Mouse (Mus musculus) left cerebral cortex, postnatal 10 days (tissue): ENCODE measurements around the gene Atl2. TPM values are rescaled to one million over a fixed set of nuclear protein-coding genes. Genes with fewer than 3 reads are reported as not detected.

Experiments
- DNase-seq, 2 experiments: peaks; one replicate each; pipeline ENCODE4 v3.0.0; 2021 to 2022; ENCODE audit warnings: low spot score in 2 of 2, mixed read lengths in 1 of 2; ENCODE audit errors: extremely low spot score in 1 of 2
- intact Hi-C: fragments of 180-260 bp; cut with DNase I; formaldehyde crosslinking; loops from one replicate; pipeline ENCODE4 v1.15.1; 2025
- total RNA-seq, 2 experiments: library from RNA; stranded (reverse); gene quantifications; 2 replicates each; pipeline ENCODE4 v1.2.3; 2021

Atl2 gene
- total RNA-seq, 2 experiments from 2014 or later: 66.6 to 71.3 TPM

DNA sequence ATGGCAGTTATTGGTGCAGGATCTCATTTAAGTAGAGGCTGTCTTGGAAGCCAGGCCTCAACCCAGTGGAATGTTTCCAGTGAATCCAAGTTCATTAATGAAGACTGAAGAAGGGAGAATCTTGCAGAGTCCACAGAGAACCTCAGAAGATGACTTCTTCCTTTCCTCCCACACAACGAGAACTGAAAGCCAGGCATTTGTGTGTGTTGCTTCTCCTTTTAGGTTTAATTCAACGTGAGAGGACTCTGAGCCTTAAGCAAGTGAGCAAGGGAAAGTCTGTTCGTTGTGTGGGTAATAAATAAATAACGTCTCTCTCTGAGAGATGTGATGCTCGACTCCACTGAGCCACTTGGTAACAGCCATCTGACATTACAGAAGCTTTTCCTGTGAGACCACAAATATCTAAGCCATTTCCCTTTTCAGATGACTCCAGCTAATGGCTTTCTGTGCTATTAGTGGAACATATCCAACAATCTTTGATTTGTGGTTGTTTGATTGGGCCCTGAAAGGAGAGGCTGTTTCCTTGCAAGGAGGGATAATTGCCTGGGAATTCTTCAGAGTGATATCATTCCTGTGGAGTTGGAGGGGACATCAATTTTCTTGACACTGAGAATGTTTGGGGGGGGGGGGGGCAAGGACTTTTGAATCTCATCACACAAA lies 60.1 kb downstream of the Atl2 start:
- intact Hi-C loops: loop anchor here (5.0 kb wide), 1 partner anchor 124 kb away; no protein-coding TSS in a partner anchor
- DNase-seq: no peak

DNA sequence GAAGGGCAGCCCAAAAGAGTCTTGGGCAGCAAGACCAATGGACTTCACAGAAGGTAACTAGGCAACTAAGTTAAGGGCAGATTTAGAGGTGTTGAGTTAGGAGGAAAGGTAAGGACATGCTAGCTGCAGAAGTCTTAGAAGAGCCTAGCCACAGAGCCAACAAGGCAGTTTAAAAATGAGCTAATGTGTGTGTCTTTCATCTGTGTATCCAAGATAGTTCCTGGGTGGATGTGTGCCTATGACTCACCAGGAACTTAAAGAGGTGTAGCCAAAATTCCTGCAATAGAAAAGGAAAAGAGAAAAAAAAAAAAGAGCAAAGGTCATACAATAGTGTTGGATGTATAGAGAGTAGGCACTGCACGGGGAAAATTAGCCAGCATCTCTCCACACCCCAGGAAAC lies 63.6 kb downstream of the Atl2 start:
- no peak for DNase-seq
- intact Hi-C loops: no loop called here

DNA sequence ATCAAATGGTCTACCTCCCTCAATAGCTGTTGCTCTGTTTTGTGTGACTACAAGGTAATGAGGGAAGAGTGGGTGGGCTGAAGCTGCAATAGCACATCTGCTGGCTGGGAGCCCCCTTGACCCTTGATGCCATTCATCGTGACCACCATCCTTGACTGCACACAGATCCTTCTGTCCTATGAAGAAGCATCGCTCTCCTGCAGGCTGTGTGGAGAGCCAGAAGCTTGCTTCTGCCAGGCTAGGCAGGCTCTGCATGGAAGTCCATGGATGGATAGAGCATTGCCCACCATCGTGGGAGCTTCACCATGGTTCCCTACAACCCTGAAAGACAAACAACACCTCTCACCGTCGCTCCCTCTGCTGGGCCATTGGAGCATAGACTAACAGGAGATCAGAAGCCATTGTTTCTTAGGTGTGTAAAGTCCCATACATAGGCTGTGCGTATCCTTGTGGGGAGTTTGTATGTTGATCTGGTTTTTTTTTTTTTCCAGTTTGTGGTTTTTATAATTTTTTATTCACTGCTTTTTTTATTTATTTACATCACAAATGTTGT lies 69.4 kb downstream of the Atl2 start:
- no peak for DNase-seq
- intact Hi-C loops: no loop called here

DNA sequence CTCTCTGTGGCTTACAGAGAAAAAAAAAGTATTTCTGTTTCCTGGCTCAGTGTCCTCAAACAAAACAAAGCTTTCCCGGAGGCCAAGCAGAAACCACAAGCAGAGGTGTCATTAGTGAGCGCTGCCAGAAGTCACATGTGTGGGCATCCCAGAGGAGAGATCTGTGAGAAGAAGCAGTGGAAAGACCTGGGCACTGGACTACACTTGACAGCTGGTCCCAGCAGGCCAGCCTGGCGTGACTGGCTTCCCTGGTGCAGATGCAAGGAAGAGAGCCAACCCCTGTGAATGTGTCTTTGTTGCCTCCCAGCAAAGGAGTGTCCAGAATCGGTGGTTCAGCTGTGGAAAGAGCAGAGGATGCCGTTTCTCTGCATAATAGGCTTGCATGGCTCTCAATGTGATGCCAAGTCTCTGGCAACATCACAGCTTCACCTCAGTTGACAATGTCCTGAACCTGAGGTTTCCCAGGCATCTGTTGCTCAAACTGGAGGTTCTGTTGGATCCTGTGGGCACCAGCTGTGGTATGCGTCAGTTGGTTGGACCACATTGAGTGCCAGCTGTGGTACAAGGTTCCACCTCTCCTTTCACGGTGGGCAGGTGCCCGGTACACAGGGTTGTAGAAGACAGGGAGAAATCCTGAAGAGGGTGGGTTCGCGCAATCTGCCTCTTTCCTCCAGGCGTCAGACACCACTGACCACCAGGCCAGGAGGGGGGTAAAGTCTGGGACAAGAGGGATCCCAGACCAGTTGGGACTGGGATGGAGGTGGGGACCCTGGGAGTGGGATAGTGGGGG lies 70.5 kb downstream of the Atl2 start:
- intact Hi-C loops: no loop called here
- DNase-seq: peak; percentile 11 to 30

DNA sequence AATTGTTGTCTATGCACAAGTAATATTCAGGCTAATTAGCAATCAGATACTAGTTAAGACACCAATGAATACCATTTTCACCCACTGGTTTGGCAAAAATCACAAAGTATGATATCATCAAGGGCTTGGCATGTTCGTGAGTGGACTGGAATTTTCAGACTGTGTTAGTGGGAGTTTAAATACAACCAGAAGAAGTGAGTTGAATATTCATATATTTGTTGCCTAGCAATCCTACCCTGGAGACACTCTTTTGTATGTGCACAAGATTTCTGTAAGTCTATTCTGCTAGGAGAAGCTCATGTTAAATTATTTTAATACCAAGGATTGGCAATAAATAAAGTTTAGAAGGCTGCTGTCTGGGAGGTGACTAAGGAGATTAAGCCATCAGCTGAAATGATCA lies 71.5 kb downstream of the Atl2 start:
- intact Hi-C loops: no loop called here
- no peak for DNase-seq

GRCm38 (mm10) chr17:79818884-79819283 lies 77.0 kb downstream of the Atl2 start:
- intact Hi-C loops: no loop called here
- no peak for DNase-seq

- no peak for DNase-seq
- intact Hi-C loops: no loop called here
These were observed 77.9 kb downstream of the Atl2 start for GRCm38 (mm10) chr17:79817995-79818394.

DNA sequence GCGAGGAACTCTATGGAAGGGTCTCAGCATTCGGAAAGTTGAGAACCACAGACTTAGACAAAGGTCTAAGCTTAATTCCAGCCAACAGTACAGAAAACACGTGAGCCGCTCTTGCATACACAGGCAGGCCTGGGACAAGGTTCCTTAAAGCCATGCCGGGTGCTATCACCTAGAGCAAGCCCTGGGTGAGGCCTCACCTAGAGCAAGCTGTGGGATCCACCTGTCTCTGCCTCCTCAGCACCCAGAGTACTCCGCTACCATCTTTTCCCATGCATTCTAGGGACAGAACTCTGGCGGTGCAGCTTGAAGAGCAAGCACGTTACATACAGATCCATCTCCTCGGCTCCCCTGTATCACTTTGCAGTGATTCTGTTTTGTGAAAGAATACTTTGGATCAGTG lies 78.4 kb downstream of the Atl2 start:
- DNase-seq: no peak
- intact Hi-C loops: no loop called here

- intact Hi-C loops: no loop called here
- DNase-seq: no peak
These were observed 79.0 kb downstream of the Atl2 start for GRCm38 (mm10) chr17:79816896-79817295.

- no peak for DNase-seq
- intact Hi-C loops: no loop called here
These were observed 85.5 kb downstream of the Atl2 start for GRCm38 (mm10) chr17:79810421-79810820.

GRCm38 (mm10) chr17:79809491-79810316 lies 86.2 kb downstream of the Atl2 start:
- DNase-seq: no peak

DNA sequence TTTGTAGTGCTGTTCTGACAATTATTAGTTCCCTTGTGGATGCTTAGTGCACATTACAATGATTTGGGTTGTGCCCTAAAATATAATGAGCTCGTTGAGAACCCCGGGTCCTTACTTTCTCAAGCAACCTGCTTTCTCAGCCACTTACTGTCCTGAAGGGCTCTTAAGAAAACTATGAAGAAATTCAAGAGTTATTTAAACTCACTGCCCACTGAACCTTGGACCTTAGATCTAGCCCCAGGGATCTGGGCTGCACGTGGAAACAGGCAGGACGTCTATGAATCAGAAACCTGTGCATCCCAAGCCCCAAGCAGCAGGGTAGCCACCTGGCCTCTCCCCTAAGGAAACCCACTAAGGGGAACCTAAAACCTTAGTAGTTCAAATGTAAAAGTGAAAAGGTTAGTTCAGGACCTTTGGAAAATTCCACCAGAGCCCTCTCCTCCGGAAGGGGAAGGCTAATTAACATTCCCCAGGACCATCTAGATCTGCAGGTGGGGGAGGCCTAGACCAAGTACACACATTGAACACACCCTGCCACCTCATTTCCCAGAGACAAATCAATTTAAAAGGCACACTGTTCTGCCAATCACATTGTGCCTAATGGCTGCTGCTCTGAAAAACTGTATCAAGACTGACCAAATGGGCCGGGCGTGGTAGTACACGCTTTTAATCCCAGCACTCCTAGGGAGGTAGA lies 88.5 kb downstream of the Atl2 start:
- intact Hi-C loops: no loop called here

More at GRCm38 (mm10) chr17:79809491-79810316, 86.2 kb downstream of the Atl2 start:
- intact Hi-C loops: no loop called here

GRCm38 (mm10) chr17:79804747-79805146 lies 91.2 kb downstream of the Atl2 start:
- intact Hi-C loops: no loop called here
- no peak for DNase-seq

More for the DNA sequence above, 88.5 kb downstream of the Atl2 start:
- DNase-seq: no peak

- intact Hi-C loops: no loop called here
- no peak for DNase-seq
These were observed 93.9 kb downstream of the Atl2 start for GRCm38 (mm10) chr17:79802056-79802455.

DNA sequence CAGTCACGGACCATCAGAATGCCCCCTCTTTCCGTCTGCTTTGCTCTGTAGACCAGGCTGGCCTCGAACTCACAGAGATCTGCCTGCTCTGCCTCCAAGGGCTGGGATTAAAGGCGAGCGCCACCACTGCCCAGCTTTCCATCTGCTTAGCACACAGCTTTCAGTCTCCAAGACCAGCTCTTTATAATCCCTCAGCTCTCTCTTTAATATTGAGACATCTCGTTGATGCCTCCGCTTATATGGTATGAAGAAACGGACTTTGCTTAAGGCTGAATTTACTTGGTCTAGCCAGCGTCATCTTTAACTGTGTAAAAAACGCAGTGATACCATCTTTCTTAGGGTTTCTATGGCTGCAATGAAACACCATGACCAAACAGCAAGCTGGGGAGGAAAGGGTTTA lies 97.1 kb downstream of the Atl2 start:
- DNase-seq: no peak
- intact Hi-C loops: no loop called here
